Mouse (Mus musculus) megakaryocyte, embryonic 14.5 days (primary cell): ENCODE data around the gene Lhx3. TPM values are rescaled to one million over a fixed set of nuclear protein-coding genes. Genes with fewer than 3 reads are reported as not detected.

Experiments used
- H3K27me3 ChIP-seq: replicated peaks from 2 replicates; pipeline ENCODE3; 2012; ENCODE audit warnings: inconsistent platforms
- H3K36me3 ChIP-seq: replicated peaks from 2 replicates; pipeline ENCODE3; 2012; ENCODE audit warnings: low read length, inconsistent platforms, mixed read lengths
- H3K4me1 ChIP-seq: 2 replicates; pipeline ENCODE4 v1.6.1; 2012; ENCODE audit warnings: inconsistent platforms
- H3K4me3 ChIP-seq: replicated peaks from 2 replicates; pipeline ENCODE3; 2012; ENCODE audit warnings: moderate library complexity, mild to moderate bottlenecking, inconsistent platforms
- H3K9me3 ChIP-seq: 2 replicates; pipeline ENCODE4 v1.6.1; 2012; ENCODE audit warnings: inconsistent platforms
- FLI1 ChIP-seq: IDR thresholded peaks from 2 replicates; pipeline ENCODE4 v1.6.1; 2012; ENCODE audit warnings: low read length, inconsistent platforms, mixed read lengths
- GATA1 ChIP-seq: IDR thresholded peaks from 3 replicates; pipeline ENCODE4 v1.6.1; 2012; ENCODE audit warnings: mixed read lengths, low read length, inconsistent platforms, borderline replicate concordance
- polyA plus RNA-seq: library from polyadenylated mRNA; stranded (reverse); fragments of >175 nt; gene quantifications from 2 replicates; pipeline ENCODE4 v1.2.3, GENCODE M21; 2012; ENCODE audit warnings: low replicate concordance; ENCODE audit not compliant: insufficient read depth

The Lhx3 gene
- polyA plus RNA-seq, 1 experiment: not detected

GRCm38 (mm10) chr2:26234771-26235170, 26.7 kb upstream of the Lhx3 start:
- peaks cover 10% of the 10 kb centered on the region for H3K36me3 ChIP-seq
- H3K4me1 ChIP-seq: peaks cover 39% of the 10 kb centered on the region
- H3K27me3 ChIP-seq: peaks cover 2% of the 10 kb centered on the region
- no peaks in the 10 kb centered on the region for H3K9me3 ChIP-seq
- no peak for TF ChIP-seq FLI1
- TF ChIP-seq GATA1: no peak
- no peak overlapping the region for H3K4me3 ChIP-seq

- TF ChIP-seq GATA1 (no peak), FLI1 (no peak)
- Histone ChIP-seq H3K4me1 (peaks cover 39% of the 10 kb centered on the region), H3K27me3 (no peaks in the 10 kb centered on the region), H3K4me3 (no peak overlapping the region), H3K9me3 (no peaks in the 10 kb centered on the region), H3K36me3 (peaks cover 10% of the 10 kb centered on the region)
Observed at GRCm38 (mm10) chr2:26234253-26234652, 26.2 kb upstream of the Lhx3 start.

- peak overlapping the region; percentile 13 for H3K4me3 ChIP-seq
- H3K36me3 ChIP-seq: peaks cover 23% of the 10 kb centered on the region
- TF ChIP-seq GATA1 (no peak), FLI1 (no peak)
- peaks cover 33% of the 10 kb centered on the region for H3K4me1 ChIP-seq
- H3K27me3 ChIP-seq: no peaks in the 10 kb centered on the region
- no peaks in the 10 kb centered on the region for H3K9me3 ChIP-seq
Observed at GRCm38 (mm10) chr2:26231366-26231765, 23.3 kb upstream of the Lhx3 start.

GRCm38 (mm10) chr2:26230253-26230652, 22.2 kb upstream of the Lhx3 start:
- no peak for TF ChIP-seq FLI1
- TF ChIP-seq GATA1: no peak
- Histone ChIP-seq H3K4me3 (no peak overlapping the region), H3K36me3 (peaks cover 33% of the 10 kb centered on the region), H3K27me3 (no peaks in the 10 kb centered on the region), H3K9me3 (no peaks in the 10 kb centered on the region), H3K4me1 (peaks cover 25% of the 10 kb centered on the region)

GRCm38 (mm10) chr2:26227788-26228187, 19.7 kb upstream of the Lhx3 start:
- no peak overlapping the region for H3K4me3 ChIP-seq
- H3K9me3 ChIP-seq: no peaks in the 10 kb centered on the region
- peaks cover 22% of the 10 kb centered on the region for H3K4me1 ChIP-seq
- peaks cover 53% of the 10 kb centered on the region for H3K36me3 ChIP-seq
- H3K27me3 ChIP-seq: no peaks in the 10 kb centered on the region
- no peak for TF ChIP-seq GATA1
- no peak for TF ChIP-seq FLI1

GRCm38 (mm10) chr2:26225242-26225641, 17.2 kb upstream of the Lhx3 start:
- no peaks in the 10 kb centered on the region for H3K9me3 ChIP-seq
- H3K4me1 ChIP-seq: peaks cover 9% of the 10 kb centered on the region
- no peaks in the 10 kb centered on the region for H3K27me3 ChIP-seq
- H3K4me3 ChIP-seq: no peak overlapping the region
- TF ChIP-seq FLI1: no peak
- no peak for TF ChIP-seq GATA1
- H3K36me3 ChIP-seq: peaks cover 73% of the 10 kb centered on the region

- H3K4me1 ChIP-seq: peaks cover 9% of the 10 kb centered on the region; the same call in 1 of the 2 replicates
- peaks cover 86% of the 10 kb centered on the region for H3K36me3 ChIP-seq
- TF ChIP-seq FLI1: no peak
- no peak for TF ChIP-seq GATA1
- H3K4me3 ChIP-seq: no peak overlapping the region
- no peaks in the 10 kb centered on the region for H3K27me3 ChIP-seq
- H3K9me3 ChIP-seq: no peaks in the 10 kb centered on the region
Observed at GRCm38 (mm10) chr2:26223961-26224360, 15.9 kb upstream of the Lhx3 start.

GRCm38 (mm10) chr2:26214526-26214925, 6.4 kb upstream of the Lhx3 start:
- Histone ChIP-seq H3K9me3 (peaks cover 14% of the 10 kb centered on the region), H3K27me3 (no peaks in the 10 kb centered on the region), H3K4me1 (no peaks in the 10 kb centered on the region), H3K4me3 (no peak overlapping the region), H3K36me3 (peaks cover 92% of the 10 kb centered on the region)
- no peak for TF ChIP-seq GATA1
- TF ChIP-seq FLI1: no peak

- H3K4me3 ChIP-seq: no peak overlapping the region
- H3K36me3 ChIP-seq: peaks cover 50% of the 10 kb centered on the region
- peaks cover 36% of the 10 kb centered on the region for H3K27me3 ChIP-seq
- TF ChIP-seq FLI1 (no peak), GATA1 (no peak)
- H3K9me3 ChIP-seq: peaks cover 24% of the 10 kb centered on the region
- peaks cover 4% of the 10 kb centered on the region; the same call in 1 of the 2 replicates for H3K4me1 ChIP-seq
Observed at GRCm38 (mm10) chr2:26209566-26209965, 1.5 kb upstream of the Lhx3 start.

GRCm38 (mm10) chr2:26207559-26207958, 530 bp downstream of the Lhx3 start:
- Histone ChIP-seq H3K4me1 (peaks cover 4% of the 10 kb centered on the region; the same call in 1 of the 2 replicates), H3K36me3 (peaks cover 32% of the 10 kb centered on the region), H3K4me3 (no peak overlapping the region), H3K27me3 (peaks cover 56% of the 10 kb centered on the region), H3K9me3 (peaks cover 27% of the 10 kb centered on the region)
- TF ChIP-seq GATA1 (no peak), FLI1 (no peak)

GRCm38 (mm10) chr2:26205761-26206160, 2.3 kb downstream of the Lhx3 start:
- Histone ChIP-seq H3K9me3 (peaks cover 19% of the 10 kb centered on the region), H3K36me3 (peaks cover 14% of the 10 kb centered on the region), H3K4me3 (no peak overlapping the region), H3K4me1 (peaks cover 4% of the 10 kb centered on the region; the same call in 1 of the 2 replicates), H3K27me3 (peaks cover 74% of the 10 kb centered on the region)
- TF ChIP-seq GATA1 (no peak), FLI1 (no peak)
